Mouse (Mus musculus) forebrain, embryonic 14.5 days (tissue): ENCODE measurements around the gene E130218I03Rik. TPM values are rescaled to one million over a fixed set of nuclear protein-coding genes. Genes with fewer than 3 reads are reported as not detected.

ENCODE experiments used
- ATAC-seq: fragments of 200-750 bp; cut with Nextera tagmentation; 2 replicates; pipeline ENCODE4 v1.8.0; 2017; ENCODE audit warnings: mild to moderate bottlenecking, moderate library complexity
- DNase-seq: peaks from one replicate; pipeline ENCODE4 v3.0.0-alpha.2; 2015; ENCODE audit warnings: low spot score
- H3K27ac ChIP-seq: fragments of 300-500 bp; sonication (generic); 2 replicates; pipeline ENCODE4 v1.5.1; 2014; ENCODE audit warnings: low read depth, mild to moderate bottlenecking, control low read depth, low read length, moderate library complexity
- H3K27me3 ChIP-seq: fragments of 300-500 bp; sonication (generic); replicated peaks from 2 replicates; pipeline ENCODE4 v1.6.1; 2014; ENCODE audit warnings: low read length, control low read depth, mixed read lengths; ENCODE audit not compliant: control insufficient read depth, insufficient read depth
- H3K36me3 ChIP-seq: fragments of 300-500 bp; sonication (generic); 2 replicates; pipeline ENCODE4 v1.6.1; 2014; ENCODE audit warnings: low read length, control low read depth; ENCODE audit not compliant: control insufficient read depth, insufficient read depth
- H3K4me1 ChIP-seq: fragments of 300-500 bp; sonication (generic); 2 replicates; pipeline ENCODE4 v1.6.1; 2014; ENCODE audit warnings: antibody characterized with exemption, low read length, control low read depth; ENCODE audit not compliant: control insufficient read depth, insufficient read depth
- H3K4me2 ChIP-seq: fragments of 300-500 bp; sonication (generic); 2 replicates; pipeline ENCODE4 v1.6.1; 2014; ENCODE audit warnings: mild to moderate bottlenecking, control low read depth, low read length
- H3K4me3 ChIP-seq: fragments of 300-500 bp; sonication (generic); 2 replicates; pipeline ENCODE4 v1.5.1; 2014; ENCODE audit warnings: low read depth, low read length, control low read depth
- H3K9ac ChIP-seq: fragments of 300-500 bp; sonication (generic); 2 replicates; pipeline ENCODE4 v1.6.1; 2014; ENCODE audit warnings: mild to moderate bottlenecking, low read length, control low read depth, moderate library complexity
- H3K9me3 ChIP-seq: fragments of 300-500 bp; sonication (generic); replicated peaks from 2 replicates; pipeline ENCODE4 v1.6.1; 2016; ENCODE audit warnings: low read length, control low read depth, mixed read lengths; ENCODE audit not compliant: control insufficient read depth
- WGBS: fragments of 180-500 bp; shearing (Covaris S2); extraction: QIAGEN DNeasy Blood & Tissue Kit; methylation state at CpG from one replicate; pipeline ENCODE4 v1.1.7; 2014; 5-methylcytosine and 5-hydroxymethylcytosine counted together
- polyA plus RNA-seq: library from polyadenylated mRNA; unstranded; fragments of >200 nt; fragmentation: Nextera tagmentation; extraction: Ambion mirVana; gene quantifications from 2 replicates; pipeline ENCODE4 v1.2.1, GENCODE M21; 2014

E130218I03Rik gene
- polyA plus RNA-seq, 1 experiment from 2014 or later, result 0.17 TPM

GRCm38 (mm10) chr4:134234876-134235275 lies 8.6 kb upstream of the E130218I03Rik start:
- 80% methylated on average over 5 of the region's 5 CpGs for WGBS
- DNase-seq (no peak), ATAC-seq (no peak)
- no peaks in the 10 kb centered on the region for H3K4me1 ChIP-seq
- H3K4me2 ChIP-seq, result no peak overlapping the region
- no peaks in the 10 kb centered on the region for H3K36me3 ChIP-seq
- H3K27ac ChIP-seq, result no peak overlapping the region
- H3K27me3 ChIP-seq, result peaks cover 15% of the 10 kb centered on the region
- no peak overlapping the region for H3K9ac ChIP-seq
- no peaks in the 10 kb centered on the region for H3K9me3 ChIP-seq
- no peak overlapping the region for H3K4me3 ChIP-seq

GRCm38 (mm10) chr4:134237582-134238278 lies 5.7 kb upstream of the E130218I03Rik start:
- H3K4me1 ChIP-seq, result no peaks in the 10 kb centered on the region
- H3K4me2 ChIP-seq, result 0 out of 2 replicates have a peak overlapping the region, but pooled peaks have one; percentile 8
- ATAC-seq (no peak), DNase-seq (no peak)
- no peaks in the 10 kb centered on the region for H3K36me3 ChIP-seq
- H3K27me3 ChIP-seq, result peaks cover 15% of the 10 kb centered on the region
- no peak overlapping the region for H3K4me3 ChIP-seq
- H3K9me3 ChIP-seq, result no peaks in the 10 kb centered on the region
- H3K27ac ChIP-seq, result no peak overlapping the region
- 24% methylated on average over 19 of the region's 19 CpGs for WGBS
- H3K9ac ChIP-seq, result no peak overlapping the region

- Histone ChIP-seq H3K9me3 (no peaks in the 10 kb centered on the region), H3K9ac (no peak within 1 kb of the TSS), H3K4me3 (no peak within 1 kb of the TSS), H3K27me3 (peaks cover 15% of the 10 kb centered on the region), H3K4me1 (no peaks in the 10 kb centered on the region), H3K4me2 (0 out of 2 replicates have a peak within 1 kb of the TSS, but pooled peaks have one; percentile 8), H3K27ac (no peak within 1 kb of the TSS), H3K36me3 (no peaks in the 10 kb centered on the region)
- under 1% methylated on average over 18 of the region's 18 CpGs for WGBS
- no peak for ATAC-seq
- DNase-seq, result peak; percentile 25
These were observed 5.2 kb upstream of the E130218I03Rik start, which contains the start of gene Cnksr1 for GRCm38 (mm10) chr4:134238279-134238651. Cnksr1 (minus strand) TSS chr4:134238399.

GRCm38 (mm10) chr4:134238686-134239085 lies 4.8 kb upstream of the E130218I03Rik start:
- no peaks in the 10 kb centered on the region for H3K4me1 ChIP-seq
- H3K4me2 ChIP-seq, result 0 out of 2 replicates have a peak overlapping the region, but pooled peaks have one; percentile 8
- no peaks in the 10 kb centered on the region for H3K36me3 ChIP-seq
- no peak overlapping the region for H3K27ac ChIP-seq
- ATAC-seq, result no peak
- no peak overlapping the region for H3K9ac ChIP-seq
- whole genome bisulfite sequencing, result 11% methylated on average over 10 of the region's 10 CpGs
- peaks cover 15% of the 10 kb centered on the region for H3K27me3 ChIP-seq
- DNase-seq, result no peak
- no peaks in the 10 kb centered on the region for H3K9me3 ChIP-seq
- no peak overlapping the region for H3K4me3 ChIP-seq

GRCm38 (mm10) chr4:134245148-134245843 lies 1.8 kb downstream of the E130218I03Rik start, which contains the start of gene Zfp593:
Zfp593 (minus strand) TSS chr4:134245592.
- H3K27me3 ChIP-seq, result peaks cover 19% of the 10 kb centered on the region
- H3K4me3 ChIP-seq, result peak within 1 kb of the TSS; percentile 82
- H3K27ac ChIP-seq, result no peak within 1 kb of the TSS
- peaks cover 14% of the 10 kb centered on the region for H3K4me1 ChIP-seq
- peak within 1 kb of the TSS; percentile 95 for H3K4me2 ChIP-seq
- ATAC-seq, result peak; percentile 75
- H3K36me3 ChIP-seq, result no peaks in the 10 kb centered on the region
- peak; percentile 95 for DNase-seq
- no peaks in the 10 kb centered on the region for H3K9me3 ChIP-seq
- under 1% methylated on average over 60 of the region's 60 CpGs for WGBS
- H3K9ac ChIP-seq, result peak within 1 kb of the TSS; percentile 84

- no peak overlapping the region for H3K4me2 ChIP-seq
- H3K4me3 ChIP-seq, result no peak overlapping the region
- H3K9ac ChIP-seq, result no peak overlapping the region
- no peaks in the 10 kb centered on the region for H3K9me3 ChIP-seq
- no peak overlapping the region for H3K27ac ChIP-seq
- ATAC-seq (no peak), DNase-seq (peak; percentile 51)
- no peaks in the 10 kb centered on the region for H3K36me3 ChIP-seq
- peaks cover 18% of the 10 kb centered on the region for H3K4me1 ChIP-seq
- 33% methylated on average over 4 of the region's 4 CpGs for WGBS
- peaks cover 29% of the 10 kb centered on the region for H3K27me3 ChIP-seq
These were observed 2.8 kb downstream of the E130218I03Rik start for GRCm38 (mm10) chr4:134246256-134246655.

- Histone ChIP-seq H3K27ac (no peak within 1 kb of the TSS), H3K27me3 (peaks cover 34% of the 10 kb centered on the region)
- 71% methylated on average over 7 of the region's 7 CpGs for WGBS
These were observed 3.3 kb downstream of the E130218I03Rik start, which contains the start of gene Gm30191 for GRCm38 (mm10) chr4:134246719-134247258. Gm30191 (plus strand) TSS chr4:134246935.

GRCm38 (mm10) chr4:134249651-134250050 lies 6.2 kb downstream of the E130218I03Rik start:
- under 1% methylated on average over 30 of the region's 30 CpGs for WGBS
- Histone ChIP-seq H3K4me3 (peak overlapping the region; percentile 28), H3K36me3 (no peaks in the 10 kb centered on the region), H3K27me3 (peaks cover 62% of the 10 kb centered on the region), H3K27ac (no peak overlapping the region), H3K9me3 (no peaks in the 10 kb centered on the region), H3K4me2 (peak overlapping the region; percentile 75), H3K4me1 (peaks cover 19% of the 10 kb centered on the region), H3K9ac (peak overlapping the region; percentile 37; the same call in 1 of the 2 replicates)
- DNase-seq (peak; percentile 75), ATAC-seq (peak; percentile 62)

More at GRCm38 (mm10) chr4:134246719-134247258, 3.3 kb downstream of the E130218I03Rik start, which contains the start of gene Gm30191:
- Histone ChIP-seq H3K4me2 (peak within 1 kb of the TSS; percentile 95), H3K9me3 (no peaks in the 10 kb centered on the region), H3K9ac (peak within 1 kb of the TSS; percentile 84; the same call in 1 of the 2 replicates), H3K4me1 (peaks cover 19% of the 10 kb centered on the region), H3K4me3 (peak within 1 kb of the TSS; percentile 82), H3K36me3 (no peaks in the 10 kb centered on the region)
- ATAC-seq, result no peak
- DNase-seq, result no peak
